Mouse (Mus musculus) embryonic facial prominence, embryonic 11.5 days (tissue): Measurements from ENCODE around the gene Mgll. TPM values are rescaled to one million over a fixed set of nuclear protein-coding genes. Genes with fewer than 3 reads are reported as not detected.

ENCODE experiments used
- ATAC-seq: fragments of 200-750 bp; cut with Nextera tagmentation; replicated peaks from 2 replicates; pipeline ENCODE4 v1.8.0; 2017; ENCODE audit warnings: low read depth; ENCODE audit not compliant: insufficient number of reproducible peaks, low FRiP score, low TSS enrichment
- DNase-seq: peaks from one replicate; pipeline ENCODE4 v3.0.0-alpha.2; 2015; ENCODE audit warnings: low spot score
- H3K27ac ChIP-seq: fragments of 300-500 bp; sonication (generic); replicated peaks from 2 replicates; pipeline ENCODE4 v1.5.1; 2014; ENCODE audit warnings: mild to moderate bottlenecking, low read depth, low read length, control low read depth
- H3K27me3 ChIP-seq: fragments of 300-500 bp; sonication (generic); 2 replicates; pipeline ENCODE4 v1.6.1; 2014; ENCODE audit warnings: mild to moderate bottlenecking, low read length, moderate library complexity, mixed read lengths; ENCODE audit not compliant: control insufficient read depth, insufficient read depth
- H3K36me3 ChIP-seq: fragments of 300-500 bp; sonication (generic); replicated peaks from 2 replicates; pipeline ENCODE4 v1.6.1; 2014; ENCODE audit warnings: low read depth, mild to moderate bottlenecking, low read length, moderate library complexity, mixed read lengths; ENCODE audit not compliant: control insufficient read depth, insufficient read depth
- H3K4me1 ChIP-seq: fragments of 300-500 bp; sonication (generic); 2 replicates; pipeline ENCODE4 v1.6.1; 2014; ENCODE audit warnings: low read length, mixed read lengths; ENCODE audit not compliant: control insufficient read depth, insufficient read depth
- H3K4me2 ChIP-seq: fragments of 300-500 bp; sonication (generic); 2 replicates; pipeline ENCODE4 v1.6.1; 2014; ENCODE audit warnings: low read depth, mild to moderate bottlenecking, control low read depth, low read length, moderate library complexity
- H3K4me3 ChIP-seq: fragments of 300-500 bp; sonication (generic); 2 replicates; pipeline ENCODE4 v1.5.1; 2014; ENCODE audit warnings: low read depth, low read length, control low read depth
- H3K9ac ChIP-seq: fragments of 300-500 bp; sonication (generic); replicated peaks from 2 replicates; pipeline ENCODE4 v1.6.1; 2014; ENCODE audit warnings: mild to moderate bottlenecking, control low read depth, low read length
- H3K9me3 ChIP-seq: fragments of 300-500 bp; sonication (generic); replicated peaks from 2 replicates; pipeline ENCODE4 v1.6.1; 2016; ENCODE audit warnings: mild to moderate bottlenecking, low read length, inconsistent platforms, mixed read lengths; ENCODE audit not compliant: control insufficient read depth
- WGBS: fragments of 180-500 bp; shearing (Covaris S2); extraction: QIAGEN DNeasy Blood & Tissue Kit; methylation state at CpG from one replicate; pipeline ENCODE4 v1.1.7; 2014; 5-methylcytosine and 5-hydroxymethylcytosine counted together
- polyA plus RNA-seq: library from polyadenylated mRNA; unstranded; fragments of >200 nt; fragmentation: Nextera tagmentation; extraction: Ambion mirVana; gene quantifications from 2 replicates; pipeline ENCODE4 v1.2.1, GENCODE M21; 2014

The Mgll gene
- polyA plus RNA-seq, 1 experiment from 2014 or later, result 3.0 TPM

- Histone ChIP-seq H3K27me3 (no peaks in the 10 kb centered on the region), H3K9me3 (no peaks in the 10 kb centered on the region), H3K4me3 (no peak overlapping the region), H3K27ac (no peak overlapping the region), H3K4me2 (no peak overlapping the region), H3K9ac (no peak overlapping the region), H3K36me3 (no peaks in the 10 kb centered on the region; the same call in 1 of the 2 replicates), H3K4me1 (no peaks in the 10 kb centered on the region)
- WGBS, result 83% methylated on average over 5 of the region's 5 CpGs
- DNase-seq, result no peak
- ATAC-seq, result no peak
Observed at GRCm38 (mm10) chr6:88833340-88834140, 109.3 kb downstream of the Mgll start.

- no peak overlapping the region for H3K4me3 ChIP-seq
- no peak overlapping the region for H3K9ac ChIP-seq
- WGBS, result 61% methylated on average over 5 of the region's 5 CpGs
- no peak overlapping the region for H3K27ac ChIP-seq
- ATAC-seq (no peak), DNase-seq (no peak)
- no peak overlapping the region for H3K4me2 ChIP-seq
- no peaks in the 10 kb centered on the region for H3K4me1 ChIP-seq
- no peaks in the 10 kb centered on the region for H3K9me3 ChIP-seq
- no peaks in the 10 kb centered on the region for H3K27me3 ChIP-seq
- no peaks in the 10 kb centered on the region; the same call in 1 of the 2 replicates for H3K36me3 ChIP-seq
Observed at GRCm38 (mm10) chr6:88835047-88835446, 110.8 kb downstream of the Mgll start.

GRCm38 (mm10) chr6:88836178-88836819 is 112.1 kb downstream of the Mgll start:
- Histone ChIP-seq H3K36me3 (no peaks in the 10 kb centered on the region; the same call in 1 of the 2 replicates), H3K27me3 (no peaks in the 10 kb centered on the region), H3K4me2 (no peak overlapping the region), H3K27ac (no peak overlapping the region), H3K9me3 (no peaks in the 10 kb centered on the region), H3K4me1 (peaks cover 4% of the 10 kb centered on the region; the same call in 1 of the 2 replicates), H3K4me3 (no peak overlapping the region), H3K9ac (no peak overlapping the region)
- DNase-seq, result no peak
- 93% methylated on average over 28 of the region's 28 CpGs for WGBS
- ATAC-seq, result no peak

GRCm38 (mm10) chr6:88837999-88838398 is 113.8 kb downstream of the Mgll start:
- Histone ChIP-seq H3K4me2 (no peak overlapping the region), H3K9me3 (no peaks in the 10 kb centered on the region), H3K27ac (no peak overlapping the region), H3K4me1 (peaks cover 6% of the 10 kb centered on the region; the same call in 1 of the 2 replicates), H3K27me3 (no peaks in the 10 kb centered on the region), H3K4me3 (no peak overlapping the region), H3K36me3 (no peaks in the 10 kb centered on the region; the same call in 1 of the 2 replicates), H3K9ac (no peak overlapping the region)
- DNase-seq (no peak), ATAC-seq (no peak)
- WGBS, result 92% methylated on average over 12 of the region's 12 CpGs

GRCm38 (mm10) chr6:88838613-88839012 is 114.4 kb downstream of the Mgll start:
- H3K9ac ChIP-seq, result no peak overlapping the region
- WGBS, result 94% methylated on average over 10 of the region's 10 CpGs
- H3K27ac ChIP-seq, result no peak overlapping the region
- peaks cover 7% of the 10 kb centered on the region; the same call in 1 of the 2 replicates for H3K4me1 ChIP-seq
- H3K36me3 ChIP-seq, result no peaks in the 10 kb centered on the region; the same call in 1 of the 2 replicates
- ATAC-seq (no peak), DNase-seq (no peak)
- no peaks in the 10 kb centered on the region for H3K9me3 ChIP-seq
- no peak overlapping the region for H3K4me3 ChIP-seq
- no peaks in the 10 kb centered on the region for H3K27me3 ChIP-seq
- no peak overlapping the region for H3K4me2 ChIP-seq

- DNase-seq (no peak), ATAC-seq (no peak)
- Histone ChIP-seq H3K9me3 (no peaks in the 10 kb centered on the region), H3K27ac (no peak overlapping the region), H3K27me3 (no peaks in the 10 kb centered on the region), H3K4me3 (no peak overlapping the region), H3K36me3 (no peaks in the 10 kb centered on the region; the same call in 1 of the 2 replicates), H3K9ac (no peak overlapping the region), H3K4me2 (no peak overlapping the region), H3K4me1 (peaks cover 7% of the 10 kb centered on the region; the same call in 1 of the 2 replicates)
- WGBS, result 83% methylated on average over 26 of the region's 26 CpGs
Observed at GRCm38 (mm10) chr6:88839135-88839970, 115.1 kb downstream of the Mgll start.

GRCm38 (mm10) chr6:88840211-88840610 is 116.0 kb downstream of the Mgll start:
- Histone ChIP-seq H3K4me1 (peaks cover 7% of the 10 kb centered on the region; the same call in 1 of the 2 replicates), H3K9ac (no peak overlapping the region), H3K27me3 (no peaks in the 10 kb centered on the region), H3K27ac (no peak overlapping the region), H3K4me3 (no peak overlapping the region), H3K9me3 (no peaks in the 10 kb centered on the region), H3K4me2 (no peak overlapping the region; the same call in 1 of the 2 replicates), H3K36me3 (no peaks in the 10 kb centered on the region; the same call in 1 of the 2 replicates)
- ATAC-seq (no peak), DNase-seq (no peak)
- WGBS, result 71% methylated on average over 3 of the region's 3 CpGs
